Mouse (Mus musculus) forebrain, embryonic 15.5 days (tissue): ENCODE data around the gene Nell1. TPM values are rescaled to one million over a fixed set of nuclear protein-coding genes. Genes with fewer than 3 reads are reported as not detected.
"Not testable (repeated sequence)": the region's sequence is repeated elsewhere in the genome, so short reads cannot be mapped to it uniquely, and the experiment has no call there.

ENCODE experiments used
- ATAC-seq: fragments of 200-750 bp; cut with Nextera tagmentation; replicated peaks from 2 replicates; pipeline ENCODE4 v1.8.0; 2017; ENCODE audit warnings: mild to moderate bottlenecking, moderate TSS enrichment, moderate library complexity
- H3K27ac ChIP-seq: fragments of 300-500 bp; sonication (generic); replicated peaks from 2 replicates; pipeline ENCODE4 v1.5.1; 2015; ENCODE audit warnings: mild to moderate bottlenecking, inconsistent platforms
- H3K27me3 ChIP-seq: fragments of 300-500 bp; sonication (generic); 2 replicates; pipeline ENCODE4 v1.6.1; 2015; ENCODE audit warnings: inconsistent platforms
- H3K36me3 ChIP-seq: fragments of 300-500 bp; sonication (generic); 2 replicates; pipeline ENCODE4 v1.6.1; 2015; ENCODE audit warnings: mild to moderate bottlenecking, inconsistent platforms
- H3K4me1 ChIP-seq: fragments of 300-500 bp; sonication (generic); 2 replicates; pipeline ENCODE4 v1.6.1; 2015; ENCODE audit warnings: inconsistent platforms
- H3K4me2 ChIP-seq: fragments of 300-500 bp; sonication (generic); replicated peaks from 2 replicates; pipeline ENCODE4 v1.6.1; 2015; ENCODE audit warnings: mild to moderate bottlenecking, inconsistent platforms
- H3K4me3 ChIP-seq: fragments of 300-500 bp; sonication (generic); 2 replicates; pipeline ENCODE4 v1.5.1; 2015; ENCODE audit warnings: mild to moderate bottlenecking, inconsistent platforms
- H3K9ac ChIP-seq: fragments of 300-500 bp; sonication (generic); replicated peaks from 2 replicates; pipeline ENCODE4 v1.6.1; 2015; ENCODE audit warnings: mild to moderate bottlenecking, inconsistent platforms
- H3K9me3 ChIP-seq: fragments of 300-500 bp; sonication (generic); 2 replicates; pipeline ENCODE4 v1.6.1; 2016; ENCODE audit warnings: inconsistent platforms
- WGBS: fragments of 180-500 bp; shearing (Covaris S2); methylation state at CpG from one replicate; pipeline ENCODE4 v1.1.7; 2015; ENCODE audit warnings: mixed read lengths; 5-methylcytosine and 5-hydroxymethylcytosine counted together
- polyA plus RNA-seq: library from polyadenylated mRNA; unstranded; fragments of >200 nt; fragmentation: Nextera tagmentation; extraction: Ambion mirVana; gene quantifications from 2 replicates; pipeline ENCODE4 v1.2.1, GENCODE M21; 2015

Nell1 gene
- 8.6 and 10.3 TPM in 2 replicates for polyA plus RNA-seq

- WGBS = under 1% methylated on average over 52 of the region's 52 CpGs
- Histone ChIP-seq H3K4me2 (peak within 1 kb of the TSS; percentile 76), H3K9me3 (no peaks in the 10 kb centered on the region), H3K4me3 (peak within 1 kb of the TSS; percentile 47), H3K9ac (peak within 1 kb of the TSS; percentile 45), H3K36me3 (no peaks in the 10 kb centered on the region), H3K27ac (no peak within 1 kb of the TSS), H3K4me1 (peaks cover 21% of the 10 kb centered on the region), H3K27me3 (peaks cover 56% of the 10 kb centered on the region)
- peak; percentile 74 for ATAC-seq
Observed at GRCm38 (mm10) chr7:49974841-49975440, at the start of gene Nell1. Gene Nell1, plus strand, starts transcription at chr7:49974864.

DNA sequence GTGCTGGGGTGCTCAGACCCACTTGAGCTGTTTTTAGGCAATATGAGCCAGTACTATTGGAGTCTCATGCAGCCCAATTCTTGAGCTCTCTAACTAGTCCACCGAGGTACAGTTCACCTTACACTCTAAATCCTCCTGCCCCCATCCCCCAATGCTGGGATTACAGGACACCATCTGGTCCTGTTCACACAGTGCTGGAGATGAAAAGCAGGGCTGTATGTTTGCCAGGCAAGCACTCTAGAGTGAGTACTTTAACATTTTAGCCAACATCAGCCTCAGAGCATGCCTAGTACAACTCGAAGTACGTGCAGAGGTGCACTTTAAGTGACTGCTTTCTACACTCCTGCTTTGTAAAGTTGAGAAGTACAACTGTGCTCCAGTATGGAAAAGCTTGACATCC lies 46.1 kb upstream of the Nell1 start:
- H3K36me3 ChIP-seq = no peaks in the 10 kb centered on the region
- no peak overlapping the region for H3K4me3 ChIP-seq
- no peak overlapping the region for H3K27ac ChIP-seq
- no peak overlapping the region for H3K4me2 ChIP-seq
- 59% methylated on average over 3 of the region's 3 CpGs for WGBS
- peaks cover 45% of the 10 kb centered on the region for H3K27me3 ChIP-seq
- H3K9me3 ChIP-seq = no peaks in the 10 kb centered on the region
- H3K4me1 ChIP-seq = no peaks in the 10 kb centered on the region
- ATAC-seq = no peak
- H3K9ac ChIP-seq = no peak overlapping the region

GRCm38 (mm10) chr7:49929999-49930398 lies 44.7 kb upstream of the Nell1 start:
- H3K4me1 ChIP-seq = no peaks in the 10 kb centered on the region
- no peak overlapping the region for H3K9ac ChIP-seq
- 48% methylated on average over 4 of the region's 4 CpGs for WGBS
- H3K27ac ChIP-seq = no peak overlapping the region
- H3K4me2 ChIP-seq = no peak overlapping the region
- no peak for ATAC-seq
- H3K27me3 ChIP-seq = peaks cover 34% of the 10 kb centered on the region
- no peak overlapping the region for H3K4me3 ChIP-seq
- no peaks in the 10 kb centered on the region for H3K9me3 ChIP-seq
- no peaks in the 10 kb centered on the region for H3K36me3 ChIP-seq

DNA sequence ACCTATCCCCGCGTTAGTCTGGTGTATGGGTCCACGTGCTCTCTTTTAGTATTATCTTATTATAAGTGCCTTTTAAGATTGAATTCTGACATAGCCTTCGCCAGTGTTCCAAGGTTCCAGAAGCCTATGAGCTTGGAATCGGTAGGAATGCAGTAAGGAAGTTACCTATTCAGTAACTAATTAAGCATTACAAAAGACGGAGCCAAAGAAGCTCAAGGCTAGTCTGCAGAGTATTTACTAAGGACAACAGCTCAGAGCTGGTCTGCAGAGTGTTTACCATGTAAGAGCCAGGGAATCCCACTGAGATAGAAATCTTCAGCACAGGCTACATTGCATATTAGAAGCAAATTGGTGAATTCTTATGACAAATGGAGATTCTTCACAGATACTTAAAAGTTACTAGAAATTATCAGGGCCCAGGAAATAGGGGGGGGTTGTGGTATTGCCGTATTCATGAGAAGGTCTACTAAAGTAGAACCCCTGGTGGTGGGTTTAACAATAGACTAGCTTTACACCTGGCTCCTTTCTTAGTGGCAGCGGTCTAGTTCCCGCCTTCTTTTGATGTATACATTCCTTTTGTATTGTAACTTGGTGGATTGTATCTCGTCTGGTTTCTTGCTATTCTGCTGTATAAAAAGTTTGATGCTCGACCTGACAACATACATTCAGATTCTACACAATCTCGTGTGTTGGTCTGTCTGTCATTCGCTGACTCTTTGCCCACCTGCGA lies 41.1 kb upstream of the Nell1 start:
- not testable (repeated sequence) for H3K4me2 ChIP-seq, H3K27ac ChIP-seq, H3K36me3 ChIP-seq, H3K9ac ChIP-seq, H3K4me3 ChIP-seq, H3K4me1 ChIP-seq, H3K27me3 ChIP-seq, H3K9me3 ChIP-seq, ATAC-seq
- WGBS = 77% methylated on average over 14 of the region's 14 CpGs

DNA sequence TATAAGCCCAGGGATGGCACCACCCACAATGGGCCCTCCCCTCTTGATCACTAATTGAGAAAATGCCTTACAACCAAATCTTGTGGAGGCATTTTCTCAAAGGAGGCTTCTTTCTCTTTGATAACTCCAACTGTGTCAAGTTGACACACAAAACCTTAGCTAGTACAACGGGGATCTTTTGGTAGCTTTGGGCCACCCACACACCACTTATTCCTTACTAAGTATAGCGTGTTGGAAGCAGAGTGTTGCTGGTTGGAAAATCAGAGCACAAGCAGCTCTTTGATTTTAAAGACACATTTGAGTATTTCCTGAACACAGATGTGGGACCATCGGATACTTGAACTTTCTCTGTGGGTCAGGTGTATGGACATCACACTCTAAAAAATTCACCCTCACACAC lies 37.8 kb upstream of the Nell1 start:
- Histone ChIP-seq H3K4me1 (no peaks in the 10 kb centered on the region), H3K27me3 (no peaks in the 10 kb centered on the region), H3K4me2 (no peak overlapping the region), H3K9me3 (no peaks in the 10 kb centered on the region), H3K36me3 (no peaks in the 10 kb centered on the region), H3K27ac (no peak overlapping the region), H3K4me3 (no peak overlapping the region), H3K9ac (no peak overlapping the region)
- WGBS = 78% methylated on average over 3 of the region's 3 CpGs
- ATAC-seq = no peak

DNA sequence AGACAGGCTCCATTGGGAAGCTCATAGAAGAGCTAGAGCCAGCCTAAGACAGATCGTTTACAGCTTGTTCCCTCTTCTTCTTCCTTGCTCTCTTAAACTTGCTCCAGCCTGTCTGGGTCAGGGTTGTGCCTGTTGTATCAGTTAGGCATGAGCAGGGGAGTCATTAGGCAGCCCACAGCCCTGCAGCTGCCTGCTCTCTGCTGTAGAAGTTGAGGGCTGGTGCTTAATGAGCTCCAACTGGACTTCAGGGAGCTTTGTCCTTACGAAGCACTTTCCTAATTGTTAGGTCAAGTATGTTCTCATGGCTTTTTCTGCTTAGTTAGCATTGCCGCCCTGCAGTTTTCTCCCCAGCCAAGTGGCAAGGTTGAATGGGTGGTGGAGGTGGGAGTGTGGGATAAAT lies 32.6 kb upstream of the Nell1 start:
- H3K4me2 ChIP-seq = no peak overlapping the region
- no peaks in the 10 kb centered on the region for H3K9me3 ChIP-seq
- no peak overlapping the region for H3K4me3 ChIP-seq
- H3K9ac ChIP-seq = no peak overlapping the region
- H3K27me3 ChIP-seq = no peaks in the 10 kb centered on the region
- 0 out of 2 replicates have a peak, but pooled peaks cover 3% of the 10 kb centered on the region for H3K4me1 ChIP-seq
- ATAC-seq = no peak
- no peak overlapping the region for H3K27ac ChIP-seq
- no peaks in the 10 kb centered on the region for H3K36me3 ChIP-seq
- WGBS = 18% methylated on average over 3 of the region's 3 CpGs

GRCm38 (mm10) chr7:49942490-49942889 lies 32.2 kb upstream of the Nell1 start:
- H3K36me3 ChIP-seq = no peaks in the 10 kb centered on the region
- WGBS = 42% methylated on average over 5 of the region's 5 CpGs
- no peaks in the 10 kb centered on the region for H3K27me3 ChIP-seq
- H3K9ac ChIP-seq = no peak overlapping the region
- no peak; the same call in 1 of the 2 replicates for ATAC-seq
- H3K4me3 ChIP-seq = no peak overlapping the region
- H3K4me2 ChIP-seq = no peak overlapping the region
- no peaks in the 10 kb centered on the region for H3K9me3 ChIP-seq
- 0 out of 2 replicates have a peak, but pooled peaks cover 3% of the 10 kb centered on the region for H3K4me1 ChIP-seq
- no peak overlapping the region for H3K27ac ChIP-seq

GRCm38 (mm10) chr7:49946691-49947090 lies 28.0 kb upstream of the Nell1 start:
- no peak for ATAC-seq
- H3K4me1 ChIP-seq = 0 out of 2 replicates have a peak, but pooled peaks cover 3% of the 10 kb centered on the region
- no peaks in the 10 kb centered on the region for H3K27me3 ChIP-seq
- H3K27ac ChIP-seq = no peak overlapping the region
- 92% methylated on average over 9 of the region's 9 CpGs for WGBS
- H3K36me3 ChIP-seq = no peaks in the 10 kb centered on the region
- no peak overlapping the region for H3K9ac ChIP-seq
- no peak overlapping the region for H3K4me3 ChIP-seq
- no peaks in the 10 kb centered on the region for H3K9me3 ChIP-seq
- no peak overlapping the region for H3K4me2 ChIP-seq

DNA sequence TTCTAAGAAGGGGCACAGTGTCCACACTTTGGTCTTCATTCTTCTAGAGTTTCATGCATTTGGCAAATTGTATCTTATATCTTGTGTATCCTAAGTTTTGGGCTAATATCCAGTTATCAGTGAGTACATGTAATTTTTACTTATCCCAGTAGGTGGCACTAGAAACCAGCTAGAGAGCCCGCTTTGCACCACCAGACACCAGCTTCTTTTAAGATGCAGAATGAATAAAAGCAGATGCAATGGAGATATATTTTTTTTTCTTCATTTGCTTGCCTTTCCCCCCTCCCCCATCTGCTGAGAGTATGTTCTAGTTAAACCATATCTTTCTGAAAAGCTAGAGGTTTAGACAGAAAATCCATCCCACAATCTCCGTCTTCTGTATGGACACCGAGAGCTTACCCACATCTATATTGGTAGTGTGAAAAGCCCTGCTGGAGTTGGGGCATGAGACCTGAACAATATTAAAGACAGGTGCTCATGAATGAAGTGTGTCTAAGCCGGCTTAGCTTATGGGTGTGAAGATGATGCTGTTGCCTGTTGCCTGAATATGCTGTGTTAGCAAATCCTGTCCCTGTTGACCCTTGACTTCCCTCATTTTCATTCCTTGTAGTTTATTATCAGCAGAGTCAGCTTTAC lies 21.0 kb upstream of the Nell1 start:
- no peaks in the 10 kb centered on the region for H3K9me3 ChIP-seq
- peak; percentile 62 for ATAC-seq
- 0 out of 2 replicates have a peak, but pooled peaks cover 3% of the 10 kb centered on the region for H3K4me1 ChIP-seq
- no peak overlapping the region for H3K4me3 ChIP-seq
- WGBS = 44% methylated on average over 4 of the region's 4 CpGs
- H3K36me3 ChIP-seq = no peaks in the 10 kb centered on the region
- H3K9ac ChIP-seq = no peak overlapping the region
- H3K27me3 ChIP-seq = no peaks in the 10 kb centered on the region
- no peak overlapping the region for H3K27ac ChIP-seq
- no peak overlapping the region for H3K4me2 ChIP-seq

- Histone ChIP-seq H3K27ac (no peak overlapping the region), H3K4me1 (0 out of 2 replicates have a peak, but pooled peaks cover 3% of the 10 kb centered on the region), H3K4me3 (no peak overlapping the region), H3K9ac (no peak overlapping the region), H3K36me3 (no peaks in the 10 kb centered on the region), H3K4me2 (no peak overlapping the region), H3K9me3 (no peaks in the 10 kb centered on the region), H3K27me3 (no peaks in the 10 kb centered on the region)
- WGBS = 80% methylated on average over 7 of the region's 7 CpGs
- no peak for ATAC-seq
Observed at GRCm38 (mm10) chr7:49954834-49955233, 19.8 kb upstream of the Nell1 start.

GRCm38 (mm10) chr7:49957142-49957541 lies 17.5 kb upstream of the Nell1 start:
- Histone ChIP-seq H3K27ac (no peak overlapping the region), H3K4me2 (no peak overlapping the region), H3K9ac (no peak overlapping the region), H3K9me3 (no peaks in the 10 kb centered on the region), H3K27me3 (no peaks in the 10 kb centered on the region), H3K36me3 (no peaks in the 10 kb centered on the region), H3K4me1 (0 out of 2 replicates have a peak, but pooled peaks cover 3% of the 10 kb centered on the region), H3K4me3 (no peak overlapping the region)
- no peak for ATAC-seq
- WGBS = 85% methylated on average over 3 of the region's 3 CpGs

- Histone ChIP-seq H3K36me3 (no peaks in the 10 kb centered on the region), H3K4me1 (no peaks in the 10 kb centered on the region), H3K9ac (no peak overlapping the region), H3K27me3 (no peaks in the 10 kb centered on the region), H3K4me2 (no peak overlapping the region), H3K27ac (no peak overlapping the region), H3K4me3 (no peak overlapping the region), H3K9me3 (no peaks in the 10 kb centered on the region)
- 87% methylated on average over 2 of the region's 2 CpGs for whole genome bisulfite sequencing
- no peak for ATAC-seq
Observed at GRCm38 (mm10) chr7:49963764-49964163, 10.9 kb upstream of the Nell1 start.
